Mouse (Mus musculus): ENCODE data around the gene Irf2. TPM values are rescaled to one million over a fixed set of nuclear protein-coding genes. Genes with fewer than 3 reads are reported as not detected.

Gene Irf2
- total RNA-seq, 2 experiments from 2014 or later = 35.9 to 38.7 TPM

GRCm38 (mm10) chr8:46792653-46793052 is 53.1 kb downstream of the Irf2 start:
- intact Hi-C loops (cut with DNase I) = no loop called here

GRCm38 (mm10) chr8:46793248-46793647 is 53.7 kb downstream of the Irf2 start:
- no peak for DNase-seq
- intact Hi-C loops (cut with DNase I) = no loop called here

More at GRCm38 (mm10) chr8:46792653-46793052, 53.1 kb downstream of the Irf2 start:
- DNase-seq = no peak

GRCm38 (mm10) chr8:46794317-46794716 is 54.8 kb downstream of the Irf2 start:
- no peak for DNase-seq
- intact Hi-C loops (cut with DNase I) = no loop called here

- intact Hi-C loops (cut with DNase I) = no loop called here
- no peak for DNase-seq
These were observed 59.7 kb downstream of the Irf2 start for GRCm38 (mm10) chr8:46799212-46799611.

GRCm38 (mm10) chr8:46799706-46800105 is 60.2 kb downstream of the Irf2 start:
- no peak for DNase-seq

GRCm38 (mm10) chr8:46801153-46801684 is 61.7 kb downstream of the Irf2 start:
- no peak for DNase-seq
- intact Hi-C loops (cut with DNase I) = loop anchor here (5.0 kb wide), 1 partner anchor 41 kb away; no protein-coding TSS in a partner anchor

More at GRCm38 (mm10) chr8:46799706-46800105, 60.2 kb downstream of the Irf2 start:
- intact Hi-C loops (cut with DNase I) = loop anchor here (5.0 kb wide), 1 partner anchor 43 kb away; no protein-coding TSS in a partner anchor

GRCm38 (mm10) chr8:46802009-46802408 is 62.5 kb downstream of the Irf2 start:
- DNase-seq = no peak
- intact Hi-C loops (cut with DNase I) = loop anchor here (5.0 kb wide), 1 partner anchor 40 kb away; no protein-coding TSS in a partner anchor

GRCm38 (mm10) chr8:46804721-46805120 is 65.2 kb downstream of the Irf2 start:
- intact Hi-C loops (cut with DNase I) = loop anchor here (5.0 kb wide), 1 partner anchor 38 kb away; no protein-coding TSS in a partner anchor
- no peak for DNase-seq

GRCm38 (mm10) chr8:46811021-46811622 is 71.6 kb downstream of the Irf2 start:
- peak; percentile 32 to 62 for DNase-seq
- intact Hi-C loops (cut with DNase I) = no loop called here

GRCm38 (mm10) chr8:46811944-46812343 is 72.4 kb downstream of the Irf2 start:
- no peak for DNase-seq
- intact Hi-C loops (cut with DNase I) = no loop called here

GRCm38 (mm10) chr8:46812966-46813365 is 73.4 kb downstream of the Irf2 start:
- DNase-seq = no peak
- intact Hi-C loops (cut with DNase I) = no loop called here

GRCm38 (mm10) chr8:46818106-46818989 is 78.8 kb downstream of the Irf2 start:
- intact Hi-C loops (cut with DNase I) = no loop called here
- DNase-seq = no peak

GRCm38 (mm10) chr8:46818990-46819288 is 79.4 kb downstream of the Irf2 start:
- no peak for DNase-seq
- intact Hi-C loops (cut with DNase I) = no loop called here

- intact Hi-C loops (cut with DNase I) = no loop called here
- no peak for DNase-seq
These were observed 89.3 kb downstream of the Irf2 start for GRCm38 (mm10) chr8:46828734-46829413.

GRCm38 (mm10) chr8:46829414-46830111 is 90.0 kb downstream of the Irf2 start:
- no peak for DNase-seq

GRCm38 (mm10) chr8:46830112-46830855 is 90.8 kb downstream of the Irf2 start:
- intact Hi-C loops (cut with DNase I) = no loop called here
- no peak for DNase-seq

More at GRCm38 (mm10) chr8:46829414-46830111, 90.0 kb downstream of the Irf2 start:
- intact Hi-C loops (cut with DNase I) = no loop called here

GRCm38 (mm10) chr8:46831916-46832315 is 92.4 kb downstream of the Irf2 start:
- intact Hi-C loops (cut with DNase I) = no loop called here
- no peak for DNase-seq

GRCm38 (mm10) chr8:46832399-46832798 is 92.9 kb downstream of the Irf2 start:
- intact Hi-C loops (cut with DNase I) = no loop called here
- no peak for DNase-seq

GRCm38 (mm10) chr8:46833763-46834162 is 94.2 kb downstream of the Irf2 start:
- DNase-seq = no peak
- intact Hi-C loops (cut with DNase I) = no loop called here

- intact Hi-C loops (cut with DNase I) = no loop called here
- DNase-seq = no peak
These were observed 94.9 kb downstream of the Irf2 start for GRCm38 (mm10) chr8:46834440-46834839.

Measured in heart, postnatal 36 days (tissue).